Mouse (Mus musculus): Measurements from ENCODE around the gene Plpp6.
"Not testable (repeated sequence)": the region's sequence is repeated elsewhere in the genome, so short reads cannot be mapped to it uniquely, and the experiment has no call there.

Plpp6 gene

DNA sequence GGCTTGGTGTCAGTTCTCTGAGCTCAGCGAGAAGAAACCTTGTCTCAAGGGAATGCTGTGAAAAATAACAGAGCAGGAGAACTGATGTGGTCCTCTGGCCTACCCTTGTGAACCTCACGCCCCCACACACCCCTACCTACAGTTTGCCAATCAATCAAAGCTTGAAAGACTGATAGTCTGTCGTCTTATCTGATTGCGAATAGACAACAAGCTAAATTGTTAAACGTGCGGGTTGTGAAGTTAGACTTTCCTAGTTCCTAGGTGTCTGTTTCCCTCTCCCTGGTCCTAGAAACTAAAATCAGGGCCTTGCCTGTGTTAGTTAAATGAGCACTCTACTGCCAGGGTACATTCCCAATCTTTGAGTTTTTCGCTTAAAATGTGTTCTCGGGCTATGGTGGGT, 25.8 kb downstream of the Plpp6 start:
- DNase-seq (ENCODE audit: low spot score) = no peak

DNA sequence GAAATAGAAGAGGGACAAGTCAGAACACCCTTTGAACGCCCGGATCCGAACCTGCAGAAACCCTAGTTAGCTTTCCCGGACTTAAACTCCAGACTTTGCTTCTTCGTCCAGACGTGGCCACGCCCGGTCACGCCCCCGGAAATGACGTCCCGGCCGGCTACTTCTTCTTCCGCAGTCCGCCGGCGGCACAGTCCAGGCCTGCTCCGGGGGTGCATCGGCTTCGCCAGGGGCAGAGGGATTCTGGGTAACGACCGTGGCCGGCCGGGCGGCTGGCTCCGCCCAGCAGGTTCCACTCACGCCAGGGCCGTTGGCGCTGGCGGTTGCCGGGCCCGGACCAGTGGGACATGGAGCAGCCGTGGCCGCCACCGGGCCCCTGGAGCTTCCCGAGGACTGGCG, 26.4 kb downstream of the Plpp6 start, which contains the start of gene Cdc37l1:
Gene Cdc37l1 (plus strand): TSS at position 159 of the 396 bp plus-strand sequence.
- peak; percentile 92 for DNase-seq (ENCODE audit: low spot score)

DNA sequence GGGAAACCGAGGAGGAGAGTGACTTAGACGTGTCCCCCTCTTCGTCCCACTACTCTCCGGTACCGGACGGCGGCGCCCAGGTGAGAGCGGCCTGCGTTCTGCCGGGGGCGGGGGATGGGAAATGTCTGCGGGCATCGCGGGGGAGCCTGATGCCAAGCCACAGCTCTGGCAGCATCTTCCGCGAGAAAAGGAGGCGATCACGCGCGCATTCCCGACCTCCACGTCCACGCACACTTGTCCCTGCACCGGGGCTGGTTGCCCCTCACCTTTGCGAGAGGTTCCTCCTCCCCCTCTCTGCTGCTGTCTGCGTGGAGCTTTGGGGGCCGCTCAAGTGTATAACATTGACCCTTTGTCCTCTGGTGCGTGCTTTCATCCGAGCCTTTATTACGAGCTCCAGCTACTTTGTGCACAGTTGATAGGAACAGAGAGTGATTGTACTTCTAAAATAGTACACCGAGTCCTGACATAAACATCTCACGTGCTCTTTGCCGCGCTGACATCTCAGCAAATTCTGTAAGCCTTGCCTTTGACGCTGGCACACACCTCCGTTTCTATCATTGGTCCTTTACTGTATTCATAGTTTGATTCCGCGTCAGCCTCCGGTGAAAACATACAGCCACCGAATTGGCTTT, 27.0 kb downstream of the Plpp6 start:
- DNase-seq (ENCODE audit: low spot score) = peak; percentile 59

DNA sequence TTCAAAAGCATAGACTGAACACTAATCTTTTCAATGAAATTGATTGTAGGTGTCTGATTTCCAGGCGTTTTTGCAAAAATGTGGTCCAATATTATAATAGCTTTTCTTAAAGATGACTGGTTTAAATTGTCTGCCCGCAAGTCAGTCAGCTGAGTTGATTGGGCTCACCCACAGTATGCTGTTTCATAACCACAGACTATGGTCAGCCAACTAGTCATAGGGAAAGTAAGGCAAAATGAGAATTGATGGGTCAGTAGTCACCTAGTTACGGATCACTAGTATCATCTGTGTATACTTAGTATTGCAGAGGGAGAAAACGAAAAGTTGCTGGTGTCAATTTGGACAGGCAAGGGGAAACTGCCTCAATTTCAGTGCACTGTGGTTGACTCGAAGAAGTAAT, 27.6 kb downstream of the Plpp6 start:
- DNase-seq (ENCODE audit: low spot score) = no peak

GRCm38 (mm10) chr19:28994870-28995269, 31.1 kb downstream of the Plpp6 start:
- no peak for DNase-seq (ENCODE audit: low spot score)

GRCm38 (mm10) chr19:28995366-28995765, 31.6 kb downstream of the Plpp6 start:
- no peak for DNase-seq (ENCODE audit: low spot score)

- no peak for DNase-seq (ENCODE audit: low spot score)
Measured at GRCm38 (mm10) chr19:28997976-28998630, 34.4 kb downstream of the Plpp6 start.

- DNase-seq (ENCODE audit: low spot score) = not testable (repeated sequence)
Measured at GRCm38 (mm10) chr19:29000321-29000720, 36.6 kb downstream of the Plpp6 start.

DNA sequence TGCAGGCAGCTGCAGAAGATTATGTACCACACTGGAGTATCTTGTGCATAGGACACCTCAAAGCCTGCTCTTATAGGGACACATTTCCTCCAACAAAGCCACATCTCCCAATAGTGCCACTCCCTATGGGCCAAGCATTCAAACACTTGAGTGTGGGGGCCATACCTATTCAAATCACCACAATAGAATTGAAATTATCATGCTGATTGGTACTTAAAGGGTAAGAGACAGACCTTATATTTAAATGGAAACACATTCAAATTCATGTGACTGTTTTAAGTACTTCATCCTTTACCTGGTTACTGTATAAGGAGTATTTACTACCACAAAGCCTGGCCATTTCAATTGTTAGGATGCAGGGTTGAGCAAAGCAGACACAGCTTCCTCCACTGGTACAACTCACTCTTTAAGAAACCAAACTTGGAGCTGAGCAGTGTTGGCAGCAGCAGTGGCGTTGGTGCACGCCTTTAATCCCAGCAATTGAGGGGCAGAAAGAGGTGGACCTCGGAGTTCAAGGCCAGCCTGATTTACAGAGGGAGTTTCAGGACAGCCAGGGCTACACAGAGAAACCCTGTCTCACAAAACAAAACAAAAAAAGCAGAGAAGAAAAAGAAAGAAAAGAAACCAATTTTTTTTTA, 44.4 kb downstream of the Plpp6 start:
- DNase-seq (ENCODE audit: low spot score) = no peak

DNA sequence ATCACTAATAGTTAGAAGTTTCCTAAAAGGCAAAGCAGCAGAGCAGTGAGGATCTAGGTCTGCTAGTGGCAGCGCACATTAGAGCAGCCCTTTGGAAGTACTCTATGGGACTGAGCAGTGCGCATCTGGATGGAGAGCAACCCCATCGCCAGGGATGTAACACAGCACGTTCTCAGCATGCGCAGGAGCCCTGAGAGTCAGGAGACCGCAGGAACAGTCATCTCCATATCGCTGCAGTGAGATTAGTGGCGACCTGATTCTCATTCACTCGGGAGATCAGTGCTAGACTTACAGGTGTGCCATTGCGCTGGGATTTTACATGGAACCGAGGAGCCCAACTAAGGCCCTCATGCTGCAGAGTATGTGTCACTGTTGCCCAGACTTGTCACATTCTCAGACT, 45.3 kb downstream of the Plpp6 start:
- DNase-seq (ENCODE audit: low spot score) = no peak

GRCm38 (mm10) chr19:29011355-29011990, 47.7 kb downstream of the Plpp6 start:
- DNase-seq (ENCODE audit: low spot score) = no peak

DNA sequence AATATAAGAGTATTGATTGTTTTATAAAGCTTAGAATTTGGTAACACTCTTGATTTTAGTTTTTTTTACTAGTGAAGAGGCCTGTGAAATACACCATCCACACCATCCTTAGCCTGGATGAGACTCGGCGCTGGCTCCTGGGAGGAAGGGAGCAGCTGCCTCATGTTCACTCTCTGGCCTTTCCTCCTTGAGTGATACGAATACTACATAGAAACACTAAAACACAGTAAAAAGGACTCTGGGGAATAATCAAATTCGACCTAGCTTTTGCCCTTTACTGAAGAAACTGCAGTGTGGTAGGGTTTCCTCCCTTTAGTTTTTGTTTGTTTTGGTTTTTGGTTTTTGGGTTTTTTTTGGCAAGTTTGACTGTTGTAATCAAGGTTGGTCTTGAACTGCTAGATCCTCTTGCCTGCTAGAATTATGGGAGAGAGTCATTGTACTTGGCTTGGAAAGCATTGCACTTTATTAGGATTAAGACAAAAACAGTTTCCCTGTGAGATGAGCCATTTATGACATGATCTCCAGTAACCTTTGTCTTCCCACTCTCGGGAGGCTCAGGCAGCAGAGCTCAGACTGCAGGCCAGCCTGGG, 50.8 kb downstream of the Plpp6 start:
- DNase-seq (ENCODE audit: low spot score) = no peak

DNA sequence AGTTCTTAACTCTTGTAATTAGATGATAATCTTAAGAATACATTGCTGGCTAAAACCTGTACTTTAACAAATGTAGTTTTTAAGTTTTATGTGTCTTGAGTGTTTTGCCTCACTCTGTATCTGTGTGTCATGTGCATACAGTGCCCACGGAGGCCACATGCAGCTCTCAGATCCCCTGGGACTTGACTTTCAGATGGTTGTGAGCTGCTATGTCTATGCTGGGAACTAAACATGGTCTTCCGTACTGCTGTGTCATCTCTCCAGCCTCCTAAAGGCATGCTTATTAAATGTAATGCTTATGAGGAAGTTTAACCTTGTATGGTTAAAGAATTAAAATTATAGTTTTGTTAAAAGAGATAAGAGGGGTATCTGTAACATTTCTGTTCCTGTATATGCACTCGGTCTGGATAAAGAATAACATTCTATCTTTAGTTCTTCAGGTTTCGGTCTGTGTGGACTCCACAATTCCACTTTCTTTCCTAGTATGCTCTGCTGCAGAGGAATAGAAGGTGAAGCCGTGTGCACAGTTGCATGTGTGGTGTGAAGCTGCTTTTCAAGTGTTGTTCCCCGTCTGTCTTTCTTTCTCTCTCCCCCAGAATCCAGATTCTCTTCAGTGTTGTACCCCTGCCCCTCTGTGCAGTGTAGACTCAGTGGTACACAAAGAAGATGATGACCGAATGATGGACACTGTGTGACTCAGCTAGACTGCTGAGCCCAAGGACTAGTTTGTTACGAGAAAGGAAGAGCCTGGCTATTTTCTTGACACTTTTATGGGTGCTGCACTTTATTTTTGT, 51.9 kb downstream of the Plpp6 start:
- no peak for DNase-seq (ENCODE audit: low spot score)

- no peak for DNase-seq (ENCODE audit: low spot score)
Measured at GRCm38 (mm10) chr19:29016204-29016765, 52.5 kb downstream of the Plpp6 start.

Measured in T-cell, adult 2 months (primary cell).